Mouse (Mus musculus) regulatory T cell (primary cell): ENCODE measurements around the gene Lipo1.
"Not testable (repeated sequence)": the region's sequence is repeated elsewhere in the genome, so short reads cannot be mapped to it uniquely, and the experiment has no call there.

Experiments
- in situ Hi-C: fragments of 300-600 bp; cut with MboI, MseI; formaldehyde crosslinking; loops from one replicate; pipeline ENCODE4 v1.15.1; 2025; ENCODE audit warnings: high pct_unique_total_duplicates

The Lipo1 gene

DNA sequence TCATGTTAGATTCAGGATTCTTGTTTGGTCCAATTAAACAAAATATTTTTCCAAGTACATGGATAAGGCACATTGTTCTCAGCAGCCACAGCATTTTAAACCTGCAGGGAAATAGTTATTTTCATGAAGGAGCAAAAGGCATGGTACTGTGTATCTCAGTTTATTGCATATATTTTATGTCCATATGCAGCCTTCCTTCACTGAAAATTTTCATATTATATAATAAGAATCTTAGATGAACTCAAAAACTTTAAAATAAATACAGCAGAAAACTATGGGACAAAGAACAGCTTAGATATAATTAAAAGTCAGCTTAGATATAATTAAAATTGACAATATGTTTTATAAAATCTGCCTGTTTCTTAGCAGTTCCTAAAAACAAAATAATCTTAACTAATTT, at the start of gene Lipo1:
Gene Lipo1 (minus strand): TSS at position 101 of the 400 bp plus-strand sequence.
- in situ Hi-C loops: not testable (repeated sequence)

GRCm38 (mm10) chr19:33786576-33787277, 532 bp downstream of the Lipo1 start:
- in situ Hi-C loops: no loop called here

DNA sequence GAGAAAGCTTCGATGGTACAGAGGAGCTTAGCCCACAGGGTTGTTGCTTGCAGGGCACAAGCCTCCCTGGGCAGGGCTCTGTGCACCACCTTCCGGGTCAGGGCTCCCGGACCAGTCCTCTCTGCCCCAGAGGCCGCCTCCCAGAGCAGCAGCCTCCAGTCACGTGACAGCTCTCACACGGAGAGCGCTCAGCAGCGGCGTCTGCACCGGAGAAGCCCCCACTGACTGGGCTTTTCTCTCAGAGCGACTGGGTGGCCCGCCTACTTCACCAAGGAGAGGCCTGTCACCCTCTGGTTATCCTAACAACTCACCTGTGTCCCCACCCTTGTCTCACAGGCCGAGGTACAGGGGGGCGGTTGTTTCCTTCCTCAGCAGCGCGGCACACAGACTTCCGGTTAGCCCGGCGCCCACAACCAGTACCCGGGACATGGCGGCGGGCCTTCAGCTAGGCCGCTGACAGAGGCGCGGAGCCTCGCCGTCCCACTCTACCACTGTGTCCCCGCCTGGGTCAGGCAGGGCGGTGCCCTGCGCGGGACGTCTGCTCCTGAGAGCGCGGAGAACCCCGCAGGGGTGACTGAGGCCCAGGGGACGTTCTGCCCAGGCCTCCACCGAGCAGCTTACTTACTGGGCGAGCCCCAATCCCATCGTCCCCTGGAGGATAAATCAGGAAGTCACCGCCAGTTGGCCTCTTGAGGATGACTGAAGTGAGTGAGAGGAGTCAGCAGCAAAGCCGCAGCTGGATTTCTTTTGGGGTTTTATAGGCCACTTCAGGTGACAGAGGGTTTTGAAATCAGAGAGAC, 25.8 kb downstream of the Lipo1 start, which contains the start of gene Lipo3:
Gene Lipo3 (minus strand): TSS at position 665 of the 800 bp plus-strand sequence.
- in situ Hi-C loops: not testable (repeated sequence)

- in situ Hi-C loops: not testable (repeated sequence)
Measured at GRCm38 (mm10) chr19:33751259-33751658, 36.0 kb downstream of the Lipo1 start, which contains the start of gene Lipo2. Gene Lipo2, minus strand, starts transcription at chr19:33751359.
